Mouse (Mus musculus) forebrain, embryonic 13.5 days (tissue): ENCODE measurements at regions not wholly inside any gene's neighbourhood (a gene's known extent, or its start where the extent isn't known, plus 50 kb on each side); places are given as distances from the start of the nearest gene placed in this dataset.

ENCODE experiments used
- ATAC-seq: fragments of 200-750 bp; cut with Nextera tagmentation; 2 replicates; pipeline ENCODE4 v1.8.0; 2017
- H3K27ac ChIP-seq: fragments of 300-500 bp; sonication (generic); 2 replicates; pipeline ENCODE4 v1.5.1; 2015; ENCODE audit warnings: inconsistent platforms, mild to moderate bottlenecking, moderate library complexity
- H3K27me3 ChIP-seq: fragments of 300-500 bp; sonication (generic); 2 replicates; pipeline ENCODE4 v1.6.1; 2015; ENCODE audit warnings: mild to moderate bottlenecking, inconsistent platforms
- H3K36me3 ChIP-seq: fragments of 300-500 bp; sonication (generic); 2 replicates; pipeline ENCODE4 v1.6.1; 2015; ENCODE audit warnings: mild to moderate bottlenecking, inconsistent platforms; ENCODE audit not compliant: poor library complexity, severe bottlenecking
- H3K4me1 ChIP-seq: fragments of 300-500 bp; sonication (generic); 2 replicates; pipeline ENCODE4 v1.6.1; 2015; ENCODE audit warnings: inconsistent platforms
- H3K4me2 ChIP-seq: fragments of 300-500 bp; sonication (generic); 2 replicates; pipeline ENCODE4 v1.6.1; 2015; ENCODE audit warnings: inconsistent platforms, mild to moderate bottlenecking, moderate library complexity
- H3K4me3 ChIP-seq: fragments of 300-500 bp; sonication (generic); 2 replicates; pipeline ENCODE4 v1.5.1; 2015; ENCODE audit warnings: mild to moderate bottlenecking, inconsistent platforms
- H3K9ac ChIP-seq: fragments of 300-500 bp; sonication (generic); 2 replicates; pipeline ENCODE4 v1.6.1; 2015; ENCODE audit warnings: mild to moderate bottlenecking, inconsistent platforms
- H3K9me3 ChIP-seq: fragments of 300-500 bp; sonication (generic); replicated peaks from 2 replicates; pipeline ENCODE4 v1.6.1; 2016; ENCODE audit warnings: inconsistent platforms
- WGBS: fragments of 180-500 bp; shearing (Covaris S2); methylation state at CpG from one replicate; pipeline ENCODE4 v1.1.7; 2015; 5-methylcytosine and 5-hydroxymethylcytosine counted together

- Histone ChIP-seq H3K4me2 (no peak overlapping the region), H3K9ac (no peak overlapping the region), H3K4me1 (no peaks in the 10 kb centered on the region), H3K4me3 (no peak overlapping the region), H3K27ac (no peak overlapping the region), H3K9me3 (no peaks in the 10 kb centered on the region), H3K27me3 (no peaks in the 10 kb centered on the region), H3K36me3 (no peaks in the 10 kb centered on the region)
- ATAC-seq = no peak
- WGBS = 91% methylated on average over 2 of the region's 2 CpGs
Observed at GRCm38 (mm10) chr11:45745941-45746340, 105.9 kb upstream of the Clint1 start.

- H3K27ac ChIP-seq = no peak overlapping the region
- no peaks in the 10 kb centered on the region for H3K27me3 ChIP-seq
- H3K4me3 ChIP-seq = no peak overlapping the region
- 82% methylated on average over 2 of the region's 2 CpGs for WGBS
- H3K36me3 ChIP-seq = no peaks in the 10 kb centered on the region
- no peaks in the 10 kb centered on the region for H3K9me3 ChIP-seq
- no peak for ATAC-seq
- H3K4me1 ChIP-seq = no peaks in the 10 kb centered on the region
- H3K9ac ChIP-seq = no peak overlapping the region
- no peak overlapping the region for H3K4me2 ChIP-seq
Observed at GRCm38 (mm10) chr11:45750249-45750648, 101.6 kb upstream of the Clint1 start.

DNA sequence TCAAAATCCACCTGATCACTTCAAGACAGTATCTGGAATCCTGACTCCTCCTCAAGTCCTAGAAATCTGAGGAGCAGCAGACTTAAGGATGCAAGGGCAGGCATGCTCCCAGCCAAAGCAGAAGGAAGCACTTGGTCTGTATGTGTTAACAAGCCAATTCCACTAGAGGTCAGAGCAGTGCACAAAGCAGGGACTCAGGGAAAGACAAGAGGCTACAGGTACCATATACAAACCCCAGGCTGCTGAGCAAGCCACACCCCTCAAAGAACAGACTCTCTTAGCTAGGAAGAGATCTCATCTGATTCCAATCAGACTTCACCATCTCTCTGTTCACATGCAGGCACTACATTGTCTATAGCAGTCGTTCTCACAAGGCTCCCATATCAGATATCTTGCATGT is 99.6 kb upstream of the Clint1 start:
- Histone ChIP-seq H3K4me2 (no peak overlapping the region), H3K9me3 (no peaks in the 10 kb centered on the region), H3K4me3 (no peak overlapping the region), H3K9ac (no peak overlapping the region), H3K27me3 (no peaks in the 10 kb centered on the region), H3K27ac (no peak overlapping the region), H3K4me1 (no peaks in the 10 kb centered on the region), H3K36me3 (no peaks in the 10 kb centered on the region)
- no peak; the same call in 1 of the 2 replicates for ATAC-seq
- WGBS = 49% methylated on average over 1 of the region's 1 CpGs

DNA sequence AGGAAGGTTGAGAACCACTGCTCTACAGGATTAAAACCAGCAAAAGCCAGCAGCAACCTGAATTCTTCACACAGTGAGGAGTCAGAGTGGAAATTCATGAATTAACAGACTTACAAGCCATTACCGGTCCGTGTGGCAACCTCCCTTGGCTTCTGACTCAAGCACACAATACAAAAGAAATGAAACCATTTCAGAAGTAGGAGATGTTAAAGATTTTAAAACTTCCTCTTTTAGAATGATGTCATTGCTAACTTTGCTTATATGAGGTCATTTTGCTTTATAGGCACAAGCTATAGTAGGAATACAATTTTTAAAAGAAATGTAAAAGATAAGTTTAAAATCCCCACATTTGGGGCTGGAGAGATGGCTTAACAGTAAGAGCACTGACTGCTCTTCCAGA is 99.1 kb upstream of the Clint1 start:
- no peak overlapping the region for H3K4me2 ChIP-seq
- H3K27ac ChIP-seq = no peak overlapping the region
- no peak for ATAC-seq
- no peak overlapping the region for H3K4me3 ChIP-seq
- no peaks in the 10 kb centered on the region for H3K4me1 ChIP-seq
- H3K9me3 ChIP-seq = no peaks in the 10 kb centered on the region
- H3K36me3 ChIP-seq = no peaks in the 10 kb centered on the region
- H3K27me3 ChIP-seq = no peaks in the 10 kb centered on the region
- WGBS = 74% methylated on average over 2 of the region's 2 CpGs
- no peak overlapping the region for H3K9ac ChIP-seq

DNA sequence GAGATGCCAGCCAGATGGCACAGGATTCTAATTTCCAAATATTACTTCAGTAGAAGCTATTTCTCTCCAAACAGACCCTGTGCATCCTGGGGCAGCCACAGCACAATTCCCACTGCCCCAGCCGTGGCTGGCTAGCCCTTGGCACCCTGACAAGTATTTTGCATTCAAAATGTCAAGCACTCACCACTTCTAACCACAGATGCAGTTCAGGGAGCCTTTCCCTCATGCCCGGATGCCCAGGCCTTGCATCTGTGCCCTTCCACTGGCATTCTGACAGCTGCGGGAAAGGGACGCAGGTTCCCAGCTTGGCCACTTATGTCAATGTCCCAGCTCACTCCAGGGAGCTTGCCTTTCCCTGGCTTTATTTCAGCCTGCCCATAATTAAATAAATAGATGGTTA is 84.8 kb upstream of the Clint1 start:
- ATAC-seq = 0 out of 2 replicates have a peak, but pooled peaks have one; percentile 38
- 66% methylated on average over 4 of the region's 4 CpGs for WGBS
- no peak overlapping the region for H3K27ac ChIP-seq
- H3K4me1 ChIP-seq = peaks cover 4% of the 10 kb centered on the region; the same call in 1 of the 2 replicates
- H3K4me3 ChIP-seq = no peak overlapping the region
- no peaks in the 10 kb centered on the region for H3K27me3 ChIP-seq
- no peak overlapping the region for H3K4me2 ChIP-seq
- no peaks in the 10 kb centered on the region for H3K36me3 ChIP-seq
- no peaks in the 10 kb centered on the region for H3K9me3 ChIP-seq
- no peak overlapping the region for H3K9ac ChIP-seq

GRCm38 (mm10) chr11:45782435-45782834 is 69.4 kb upstream of the Clint1 start:
- Histone ChIP-seq H3K9ac (no peak overlapping the region), H3K27ac (no peak overlapping the region), H3K4me2 (no peak overlapping the region), H3K36me3 (no peaks in the 10 kb centered on the region), H3K4me3 (no peak overlapping the region), H3K4me1 (peaks cover 9% of the 10 kb centered on the region), H3K9me3 (no peaks in the 10 kb centered on the region), H3K27me3 (no peaks in the 10 kb centered on the region)
- WGBS = 86% methylated on average over 4 of the region's 4 CpGs
- no peak for ATAC-seq

- Histone ChIP-seq H3K9me3 (no peaks in the 10 kb centered on the region), H3K27ac (no peak overlapping the region), H3K4me1 (peaks cover 9% of the 10 kb centered on the region), H3K27me3 (no peaks in the 10 kb centered on the region), H3K9ac (no peak overlapping the region), H3K36me3 (no peaks in the 10 kb centered on the region), H3K4me2 (no peak overlapping the region), H3K4me3 (no peak overlapping the region)
- 55% methylated on average over 9 of the region's 9 CpGs for WGBS
- no peak for ATAC-seq
Observed at GRCm38 (mm10) chr11:45785806-45786205, 66.0 kb upstream of the Clint1 start.

DNA sequence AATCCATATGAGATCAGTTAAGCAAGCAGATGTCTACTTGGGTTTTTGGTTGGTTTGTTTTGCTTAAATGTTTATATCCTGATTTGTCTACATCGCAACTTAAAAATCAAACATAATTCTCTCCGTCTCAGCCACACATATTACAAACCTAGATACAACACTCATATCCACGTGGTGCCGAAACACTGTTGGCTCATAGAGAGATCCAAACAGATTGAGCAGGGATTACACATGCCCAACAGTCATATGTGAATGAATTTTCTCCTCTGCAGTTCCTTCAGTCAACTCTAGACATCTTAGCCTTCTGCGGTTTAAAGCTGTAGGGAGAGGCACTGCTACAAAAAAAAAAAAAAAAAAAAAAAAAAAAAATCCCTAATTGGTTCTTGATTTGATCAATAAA is 64.4 kb upstream of the Clint1 start:
- Histone ChIP-seq H3K27ac (no peak overlapping the region), H3K4me3 (no peak overlapping the region), H3K9me3 (no peaks in the 10 kb centered on the region), H3K27me3 (no peaks in the 10 kb centered on the region), H3K9ac (no peak overlapping the region), H3K4me2 (no peak overlapping the region), H3K36me3 (no peaks in the 10 kb centered on the region), H3K4me1 (peaks cover 9% of the 10 kb centered on the region)
- WGBS = 95% methylated on average over 5 of the region's 5 CpGs
- ATAC-seq = no peak; the same call in 1 of the 2 replicates

- 87% methylated on average over 3 of the region's 3 CpGs for WGBS
- Histone ChIP-seq H3K27me3 (no peaks in the 10 kb centered on the region), H3K27ac (no peak overlapping the region), H3K9me3 (no peaks in the 10 kb centered on the region), H3K36me3 (no peaks in the 10 kb centered on the region), H3K9ac (no peak overlapping the region), H3K4me1 (peaks cover 9% of the 10 kb centered on the region), H3K4me3 (no peak overlapping the region), H3K4me2 (no peak overlapping the region)
- no peak for ATAC-seq
Observed at GRCm38 (mm10) chr11:45789886-45790285, 62.0 kb upstream of the Clint1 start.

- H3K4me2 ChIP-seq = no peak overlapping the region
- no peaks in the 10 kb centered on the region for H3K9me3 ChIP-seq
- no peaks in the 10 kb centered on the region for H3K27me3 ChIP-seq
- 42% methylated on average over 8 of the region's 8 CpGs for WGBS
- no peak for ATAC-seq
- peaks cover 3% of the 10 kb centered on the region for H3K4me1 ChIP-seq
- no peak overlapping the region for H3K9ac ChIP-seq
- no peak overlapping the region for H3K4me3 ChIP-seq
- H3K36me3 ChIP-seq = no peaks in the 10 kb centered on the region
- H3K27ac ChIP-seq = no peak overlapping the region
Observed at GRCm38 (mm10) chr11:45790504-45790903, 61.3 kb upstream of the Clint1 start.

DNA sequence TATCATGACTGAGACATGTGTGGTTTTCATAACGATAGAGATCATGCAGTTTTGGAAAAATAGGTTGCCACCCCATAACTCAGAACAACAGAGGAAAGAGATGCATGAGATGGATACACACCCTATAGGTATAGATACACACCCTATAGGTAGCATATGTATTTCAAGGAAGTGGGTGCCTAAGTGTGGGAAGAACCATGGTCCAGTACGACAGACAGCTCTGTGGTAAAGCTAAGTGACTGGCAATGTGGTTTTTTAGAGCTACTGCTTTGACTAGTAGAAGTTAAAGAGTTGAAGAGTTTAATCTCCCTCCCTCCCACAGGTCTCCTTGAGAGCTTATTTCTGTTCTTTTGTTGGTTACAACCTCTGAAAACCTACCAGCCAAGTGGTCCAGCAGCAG is 60.2 kb upstream of the Clint1 start:
- H3K27me3 ChIP-seq = no peaks in the 10 kb centered on the region
- H3K4me1 ChIP-seq = no peaks in the 10 kb centered on the region; the same call in none of the 2 replicates
- H3K36me3 ChIP-seq = no peaks in the 10 kb centered on the region
- no peak overlapping the region for H3K4me3 ChIP-seq
- no peak overlapping the region for H3K27ac ChIP-seq
- no peaks in the 10 kb centered on the region for H3K9me3 ChIP-seq
- no peak overlapping the region for H3K4me2 ChIP-seq
- no peak overlapping the region for H3K9ac ChIP-seq
- ATAC-seq = no peak
- WGBS = 95% methylated on average over 2 of the region's 2 CpGs

GRCm38 (mm10) chr11:45794361-45794981 is 57.4 kb upstream of the Clint1 start:
- Histone ChIP-seq H3K4me2 (no peak overlapping the region), H3K27me3 (peaks cover 6% of the 10 kb centered on the region; the same call in 1 of the 2 replicates), H3K9ac (no peak overlapping the region), H3K36me3 (no peaks in the 10 kb centered on the region), H3K27ac (no peak overlapping the region), H3K4me1 (peaks cover 8% of the 10 kb centered on the region), H3K4me3 (no peak overlapping the region), H3K9me3 (no peaks in the 10 kb centered on the region)
- no peak for ATAC-seq
- whole genome bisulfite sequencing = 76% methylated on average over 5 of the region's 5 CpGs

DNA sequence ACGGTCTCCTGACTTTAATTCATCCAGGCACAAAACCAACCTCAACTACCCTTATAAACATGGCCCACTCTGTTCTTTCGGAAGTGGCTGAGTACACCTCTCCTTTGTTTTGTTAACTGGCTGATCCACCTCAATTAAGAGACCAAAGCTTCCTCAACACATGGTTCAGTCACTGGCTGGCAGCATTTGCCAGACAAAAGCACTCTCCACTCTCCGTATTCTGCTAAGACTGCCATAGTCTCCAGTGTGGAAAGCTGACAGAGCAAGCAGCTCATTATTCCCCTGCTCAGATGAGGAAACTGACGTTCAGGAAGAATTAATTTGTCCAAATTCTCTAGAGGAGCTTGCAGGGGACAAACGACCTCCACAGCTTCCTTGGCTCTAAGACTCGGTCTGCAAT is 56.5 kb upstream of the Clint1 start:
- no peak; the same call in 1 of the 2 replicates for ATAC-seq
- 25% methylated on average over 6 of the region's 6 CpGs for WGBS
- no peak overlapping the region for H3K4me2 ChIP-seq
- H3K27me3 ChIP-seq = peaks cover 6% of the 10 kb centered on the region; the same call in 1 of the 2 replicates
- peaks cover 11% of the 10 kb centered on the region for H3K4me1 ChIP-seq
- no peaks in the 10 kb centered on the region for H3K36me3 ChIP-seq
- no peaks in the 10 kb centered on the region for H3K9me3 ChIP-seq
- no peak overlapping the region for H3K9ac ChIP-seq
- no peak overlapping the region for H3K27ac ChIP-seq
- H3K4me3 ChIP-seq = no peak overlapping the region
